Mouse (Mus musculus) adrenal gland, adult 18-20 months (tissue): ENCODE measurements around the gene Olfr1250. TPM values are rescaled to one million over a fixed set of nuclear protein-coding genes. Genes with fewer than 3 reads are reported as not detected.
"Not testable (repeated sequence)": the region's sequence is repeated elsewhere in the genome, so short reads cannot be mapped to it uniquely, and the experiment has no call there.

Experiments
- DNase-seq, 2 experiments: peaks; one replicate each; pipeline ENCODE4 v3.0.0; 2021 to 2022; ENCODE audit warnings: low spot score in 2 of 2
- long read RNA-seq, 2 experiments: library from polyadenylated mRNA; stranded (forward); transcript quantifications; one replicate each; pipeline ENCODE4 v2.0.0; 2021
- total RNA-seq, 2 experiments: library from RNA; stranded (reverse); gene quantifications; 1 replicate in 1 of 2; 2 replicates in 1 of 2; pipeline ENCODE4 v1.2.3; 2021

Gene Olfr1250
- total RNA-seq: not detected
- long read RNA-seq, experiment 1: 0 reads
- long read RNA-seq, experiment 2, partial matches to known transcripts: 0 of 1 reads
- long read RNA-seq, experiment 2, other reads (novel, unspliced or antisense): 1 of 1 reads

- DNase-seq: no peak
These were observed at the start of gene Olfr1250 for GRCm38 (mm10) chr2:89661367-89661766. Olfr1250 (minus strand) TSS chr2:89661467.

- DNase-seq: no peak
These were observed 30.7 kb upstream of the Olfr1250 start for GRCm38 (mm10) chr2:89691980-89692379.

GRCm38 (mm10) chr2:89671836-89672235, 10.6 kb upstream of the Olfr1250 start, which contains the start of gene Olfr1251:
Olfr1251 (minus strand) TSS chr2:89671936.
- no peak for DNase-seq

- DNase-seq: no peak
These were observed 26.4 kb downstream of the Olfr1250 start, which contains the start of gene Olfr1249 for GRCm38 (mm10) chr2:89634883-89635282. Olfr1249 (minus strand) TSS chr2:89634983.

- DNase-seq: not testable (repeated sequence)
These were observed 43.1 kb downstream of the Olfr1250 start, which contains the start of gene Olfr1248 for GRCm38 (mm10) chr2:89618145-89618544. Olfr1248 (minus strand) TSS chr2:89618245.

- DNase-seq: no peak
These were observed 47.2 kb downstream of the Olfr1250 start, which contains the start of gene Olfr1247 for GRCm38 (mm10) chr2:89614030-89614429. Olfr1247 (minus strand) TSS chr2:89614130.

Other genes with a start within 250 kb of the Olfr1250 start
- not detected for gene Olfr1239, start 241.1 kb downstream of the Olfr1250 start, total RNA-seq
- gene Olfr1240, start 218.5 kb downstream of the Olfr1250 start, total RNA-seq: not detected
- gene Olfr1241, start 174.3 kb downstream of the Olfr1250 start, total RNA-seq: not detected
- gene Olfr1242, start 163.1 kb downstream of the Olfr1250 start, total RNA-seq: not detected
- not detected for gene Olfr1243, start 130.0 kb downstream of the Olfr1250 start, total RNA-seq
- not detected for gene Olfr1245, start 83.0 kb downstream of the Olfr1250 start, total RNA-seq
- not detected for gene Olfr1246, start 68.3 kb downstream of the Olfr1250 start, total RNA-seq
- not detected for gene Olfr1247, start 47.3 kb downstream of the Olfr1250 start, total RNA-seq
- gene Olfr1248, start 43.2 kb downstream of the Olfr1250 start, total RNA-seq: not detected
- gene Olfr1249, start 26.5 kb downstream of the Olfr1250 start, total RNA-seq: not detected
- not detected for gene Olfr1251, start 10.5 kb upstream of the Olfr1250 start, total RNA-seq
- not detected for gene Olfr1252, start 63.5 kb upstream of the Olfr1250 start, total RNA-seq
- gene Olfr1253, start 95.6 kb upstream of the Olfr1250 start, total RNA-seq: not detected
- not detected for gene Olfr1254, start 132.2 kb upstream of the Olfr1250 start, total RNA-seq
- not detected for gene Olfr1255, start 150.6 kb upstream of the Olfr1250 start, total RNA-seq
- gene Olfr1256, start 180.1 kb upstream of the Olfr1250 start, total RNA-seq: not detected
- not detected for gene Olfr48, start 186.7 kb upstream of the Olfr1250 start, total RNA-seq
- not detected for gene Olfr1257, start 217.0 kb upstream of the Olfr1250 start, total RNA-seq